Mouse (Mus musculus): ENCODE measurements around the gene March4.

Gene March4

GRCm38 (mm10) chr1:72450790-72451189 is 85.9 kb downstream of the March4 start:
- no peak for DNase-seq (ENCODE audit: low read depth, low spot score)

GRCm38 (mm10) chr1:72449752-72450151 is 87.0 kb downstream of the March4 start:
- DNase-seq (ENCODE audit: low read depth, low spot score): no peak

DNA sequence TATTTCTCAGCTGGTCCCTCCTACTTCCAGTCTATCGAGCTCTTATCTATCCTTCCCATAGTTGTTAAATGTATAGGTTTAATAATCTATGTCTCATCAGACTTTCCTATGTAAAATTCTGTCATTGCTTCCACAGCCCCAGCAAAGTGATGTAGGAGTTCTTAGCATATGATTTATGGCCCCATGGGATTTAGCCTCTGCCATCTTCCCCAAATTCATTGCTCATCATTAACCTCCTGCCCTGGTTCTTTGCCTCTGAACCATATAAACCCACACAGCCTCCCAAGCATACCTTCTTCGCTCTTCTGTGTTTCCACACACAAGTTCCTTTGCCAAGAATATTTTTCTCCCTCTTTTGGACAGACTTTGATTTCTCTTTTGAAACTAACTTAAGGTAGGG is 94.0 kb downstream of the March4 start:
- DNase-seq (ENCODE audit: low read depth, low spot score): no peak

GRCm38 (mm10) chr1:72439146-72439545 is 97.6 kb downstream of the March4 start:
- DNase-seq (ENCODE audit: low read depth, low spot score): no peak

DNA sequence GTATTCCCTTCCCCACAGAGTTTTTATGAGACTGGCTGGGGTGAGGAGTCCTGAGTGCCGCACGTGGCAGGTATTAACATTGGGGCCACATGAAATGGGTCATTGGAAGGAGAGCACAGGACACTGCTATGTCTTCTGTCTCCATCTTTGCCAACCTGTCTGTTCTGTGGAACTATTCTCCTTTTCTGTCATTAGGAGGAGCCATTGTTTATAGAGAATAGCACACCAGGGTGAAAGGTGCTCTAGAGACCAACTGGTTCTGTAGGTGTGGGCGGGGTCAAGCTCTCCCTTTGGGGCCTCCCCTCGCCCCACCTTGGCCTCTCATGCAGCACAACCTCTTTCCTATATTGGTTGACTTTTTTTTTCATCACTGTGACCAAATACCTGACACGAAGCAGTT is 99.8 kb downstream of the March4 start:
- DNase-seq (ENCODE audit: low read depth, low spot score): no peak

- DNase-seq (ENCODE audit: low read depth, low spot score): no peak
Observed at GRCm38 (mm10) chr1:72434510-72434909, 102.2 kb downstream of the March4 start.

DNA sequence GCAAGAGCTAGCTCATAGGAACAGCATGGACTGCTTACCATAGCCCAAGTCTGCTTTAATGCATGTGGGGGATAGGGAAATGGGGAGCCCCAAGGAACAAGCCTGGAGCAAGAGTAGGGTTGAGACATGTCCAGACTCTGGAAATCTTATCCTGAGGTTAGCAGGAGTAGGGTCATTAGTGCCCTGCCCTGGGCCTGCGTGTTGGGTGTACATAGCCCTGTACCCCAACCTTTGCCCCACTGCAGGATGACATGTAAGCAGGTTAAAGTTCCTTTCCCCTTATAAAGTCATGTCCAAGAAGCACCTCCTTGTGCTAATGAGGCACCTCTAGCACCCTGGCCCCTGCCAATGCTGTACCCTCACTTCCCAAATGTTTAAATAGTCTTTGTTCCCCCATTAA is 104.2 kb downstream of the March4 start:
- DNase-seq (ENCODE audit: low read depth, low spot score): no peak

- no peak for DNase-seq (ENCODE audit: low read depth, low spot score)
Observed at GRCm38 (mm10) chr1:72429107-72429807, 107.5 kb downstream of the March4 start.

DNA sequence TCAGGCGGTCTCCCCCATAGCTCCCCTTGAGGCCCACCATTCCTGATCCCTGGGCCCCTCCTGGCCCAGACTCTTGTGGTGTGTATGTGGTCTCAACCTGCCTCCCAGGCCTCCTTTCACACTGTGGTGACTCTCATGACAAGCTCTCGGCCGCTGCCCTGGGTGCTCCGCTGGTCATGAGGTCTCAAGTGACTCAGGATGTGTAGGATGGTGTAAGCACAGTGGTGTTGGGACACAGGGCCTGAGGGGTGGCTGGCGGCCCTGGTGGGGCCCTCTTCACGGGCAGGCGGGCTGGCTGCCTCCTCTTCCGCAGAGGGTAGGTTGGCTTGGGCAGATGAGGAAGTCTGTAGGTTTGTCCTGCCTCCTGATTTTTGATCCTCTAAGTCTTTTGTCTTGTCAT is 108.2 kb downstream of the March4 start:
- DNase-seq (ENCODE audit: low read depth, low spot score): no peak

GRCm38 (mm10) chr1:72426456-72426855 is 110.3 kb downstream of the March4 start:
- no peak for DNase-seq (ENCODE audit: low read depth, low spot score)

DNA sequence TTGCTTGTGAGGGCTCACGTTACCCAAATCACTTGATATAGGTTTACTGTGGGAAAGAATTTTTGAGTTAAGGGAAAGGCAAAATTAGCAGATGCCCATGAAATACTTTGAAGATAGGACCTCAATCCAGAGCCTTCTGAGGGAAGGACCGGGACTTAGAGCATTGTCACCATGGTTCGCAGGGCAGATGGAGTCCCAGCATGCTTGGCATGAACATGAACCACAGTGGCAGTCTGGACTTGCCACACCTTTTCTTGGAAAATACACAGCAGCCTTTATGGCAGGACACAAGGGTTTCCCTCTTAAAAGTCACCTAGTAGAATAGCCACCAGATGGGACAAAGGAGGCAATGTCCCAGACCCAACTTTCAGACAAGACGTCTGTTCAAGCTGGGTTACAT is 114.6 kb downstream of the March4 start:
- DNase-seq (ENCODE audit: low read depth, low spot score): no peak

- no peak for DNase-seq (ENCODE audit: low read depth, low spot score)
Observed at GRCm38 (mm10) chr1:72420220-72420619, 116.5 kb downstream of the March4 start.

DNA sequence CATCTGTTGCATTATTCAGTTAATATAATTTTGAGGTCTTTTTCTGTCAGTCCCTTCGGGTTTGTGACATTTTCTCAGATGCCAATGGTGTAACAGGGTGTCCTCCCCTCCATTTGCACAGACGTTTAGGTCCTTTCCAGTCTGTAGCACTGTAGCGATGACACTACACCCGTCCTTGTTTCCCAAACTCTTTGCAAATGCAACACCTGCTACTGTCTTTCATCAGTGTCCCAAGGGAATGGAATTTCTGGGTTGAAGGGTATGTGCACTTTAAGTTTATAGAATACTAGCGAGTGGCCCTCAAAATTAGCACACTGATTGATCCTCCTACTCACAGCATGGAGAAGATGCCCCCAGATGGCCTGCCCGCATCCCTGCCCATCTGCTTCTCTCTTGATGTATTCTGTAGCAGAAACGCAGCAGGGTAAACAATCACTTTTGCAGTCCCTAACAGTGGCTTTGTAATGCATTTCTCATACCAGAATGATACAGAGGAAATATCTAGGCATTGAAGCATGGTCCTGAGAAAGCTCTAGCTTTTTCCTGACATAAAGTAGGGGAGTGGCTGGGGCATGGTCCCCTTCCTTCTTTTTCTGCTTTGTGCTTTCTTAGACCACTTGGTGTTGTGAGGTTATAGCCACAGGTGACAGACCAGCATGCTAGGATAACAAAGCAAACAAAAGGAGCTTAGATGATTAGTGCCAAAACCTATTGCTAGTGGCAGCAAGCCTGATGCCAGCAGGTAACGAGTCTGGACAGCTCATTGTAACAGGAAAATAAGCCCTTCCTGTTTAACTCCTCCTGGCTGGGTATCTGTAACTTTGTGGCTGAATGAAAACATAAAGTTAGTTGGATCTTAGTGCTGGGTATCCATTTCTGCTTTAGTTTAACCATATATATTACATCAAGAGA is 117.7 kb downstream of the March4 start:
- DNase-seq (ENCODE audit: low read depth, low spot score): no peak

DNA sequence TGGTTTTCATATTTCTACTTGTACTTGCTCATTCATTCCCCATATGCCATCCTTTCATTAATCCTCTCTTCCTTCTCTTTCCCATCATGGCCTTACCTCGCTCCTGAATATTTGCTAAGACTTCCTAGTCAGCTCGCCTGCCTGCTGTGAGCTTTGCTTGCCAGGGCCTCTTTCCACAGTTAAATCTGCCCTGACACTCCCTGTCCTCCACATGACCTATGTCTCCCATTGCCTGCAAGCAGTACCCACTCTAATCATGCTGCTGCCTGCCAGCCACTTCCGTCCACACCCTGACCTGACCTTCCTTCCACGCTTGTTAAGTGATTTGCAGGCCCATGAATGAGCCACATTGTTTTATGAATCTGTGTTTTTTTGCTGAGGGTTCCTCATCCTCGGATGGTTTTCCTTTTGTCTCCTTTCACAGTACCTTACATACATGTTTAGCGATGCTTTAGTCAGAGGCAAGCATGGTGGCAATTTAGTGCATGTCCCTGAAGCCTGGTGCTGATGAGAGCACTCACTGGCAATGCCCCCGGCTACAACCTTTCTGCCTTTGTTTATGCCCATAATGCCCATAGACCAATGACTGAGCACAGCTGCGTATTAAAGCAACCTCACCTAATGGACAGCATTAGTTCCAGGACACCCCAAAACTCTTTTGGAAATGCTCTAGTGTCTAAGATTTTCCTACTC is 122.0 kb downstream of the March4 start:
- DNase-seq (ENCODE audit: low read depth, low spot score): no peak

DNA sequence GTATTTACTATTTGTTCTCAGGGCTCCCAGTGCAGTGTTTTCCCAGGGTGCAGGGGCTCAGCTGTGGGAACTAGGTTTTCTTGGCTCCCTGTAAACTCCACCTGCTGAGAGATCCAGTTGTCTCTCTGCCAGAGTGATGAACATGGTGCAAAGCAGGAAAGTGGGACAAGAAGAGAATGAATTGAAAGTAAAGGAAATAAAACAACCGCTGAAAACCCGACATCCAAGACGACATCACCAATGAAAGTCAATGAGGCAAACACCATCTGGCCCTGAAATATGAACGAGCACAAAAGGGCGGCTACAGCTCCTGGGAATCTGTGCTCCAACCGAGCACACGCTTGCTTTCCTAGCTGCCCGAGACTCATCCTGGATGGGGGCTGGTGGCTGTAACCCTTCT is 122.6 kb downstream of the March4 start:
- DNase-seq (ENCODE audit: low read depth, low spot score): no peak

DNA sequence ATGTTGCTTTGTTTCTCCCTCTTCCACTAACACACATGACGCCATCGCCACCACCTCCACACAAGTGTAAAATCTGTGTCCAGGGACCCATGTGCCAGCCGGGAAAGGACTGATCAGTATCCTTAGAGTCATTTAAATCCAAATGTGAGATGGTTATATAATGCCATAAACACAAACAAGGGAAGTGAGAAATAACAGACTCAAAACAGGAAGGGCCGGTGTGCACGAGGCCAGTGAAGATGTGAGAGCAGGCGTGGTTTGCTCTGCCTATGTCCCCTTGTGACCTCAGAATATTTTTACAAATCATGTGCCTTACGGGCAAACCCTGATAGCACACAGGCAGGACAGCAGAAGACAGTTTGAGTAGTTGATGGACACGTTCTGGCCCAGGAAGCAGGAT is 123.5 kb downstream of the March4 start:
- no peak for DNase-seq (ENCODE audit: low read depth, low spot score)

DNA sequence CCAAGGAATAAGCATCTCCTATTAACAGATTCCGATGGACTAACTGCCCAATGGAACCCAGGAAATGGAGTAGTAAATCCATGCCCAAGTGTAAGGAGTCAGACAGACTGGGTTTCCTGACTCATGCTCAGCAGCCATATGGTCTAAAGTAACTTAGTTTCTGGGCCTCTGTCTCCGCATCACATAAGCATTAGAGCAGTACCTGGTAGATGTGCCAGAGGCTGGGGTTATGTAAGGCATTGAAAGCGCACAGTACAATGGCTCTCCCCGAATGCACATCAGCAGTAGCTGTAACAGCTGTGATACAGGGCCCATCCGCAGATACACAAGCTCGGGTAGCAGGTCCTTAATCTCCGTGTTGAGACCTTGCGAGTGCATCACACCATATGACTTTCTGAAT is 125.6 kb downstream of the March4 start:
- DNase-seq (ENCODE audit: low read depth, low spot score): no peak

DNA sequence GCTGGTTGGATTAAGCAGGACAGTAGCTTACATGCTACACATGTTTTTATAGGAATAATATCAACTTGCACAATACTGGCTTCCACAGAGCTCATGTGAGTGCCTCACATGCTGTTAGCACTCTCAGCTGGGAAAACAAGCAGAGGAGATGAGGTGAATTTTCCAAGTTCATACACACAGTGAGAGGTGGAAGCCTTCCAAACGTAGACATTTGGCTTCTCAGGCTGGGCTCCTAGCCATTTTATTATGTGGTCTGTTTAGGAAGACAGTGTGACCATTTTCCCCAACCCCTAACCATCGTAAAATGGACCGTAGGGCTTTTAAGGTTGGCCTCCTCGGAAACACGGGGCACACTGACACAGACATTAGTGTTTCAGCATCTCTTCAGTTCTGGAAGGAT is 126.8 kb downstream of the March4 start:
- no peak for DNase-seq (ENCODE audit: low read depth, low spot score)

DNA sequence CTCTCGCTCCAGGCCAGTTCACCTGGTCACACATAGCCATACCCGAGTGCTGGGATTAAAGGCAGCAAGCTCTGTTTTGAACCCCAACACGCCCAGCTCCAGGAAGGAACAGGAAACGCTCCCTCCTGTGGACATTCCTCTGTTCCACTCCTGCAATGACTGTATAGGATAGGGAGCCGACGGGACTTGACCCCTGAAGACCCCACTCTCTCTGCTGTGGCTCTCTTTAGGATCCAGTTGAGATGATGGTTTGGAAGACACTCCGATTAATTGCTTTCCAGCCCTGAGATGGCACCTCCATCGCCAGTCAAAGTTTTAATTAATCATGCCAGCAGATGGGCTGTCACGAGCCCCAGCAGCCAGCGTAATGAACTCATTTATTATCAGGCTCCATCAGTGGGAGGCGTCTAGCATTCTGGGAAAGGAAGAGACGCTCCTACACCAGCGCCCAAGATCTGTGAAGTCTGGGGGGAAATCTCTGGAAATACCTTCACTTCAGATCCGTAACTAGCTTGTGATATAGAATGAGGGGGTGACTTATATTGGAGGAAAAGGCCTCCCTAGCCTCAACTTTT is 130.1 kb downstream of the March4 start:
- DNase-seq (ENCODE audit: low read depth, low spot score): no peak

DNA sequence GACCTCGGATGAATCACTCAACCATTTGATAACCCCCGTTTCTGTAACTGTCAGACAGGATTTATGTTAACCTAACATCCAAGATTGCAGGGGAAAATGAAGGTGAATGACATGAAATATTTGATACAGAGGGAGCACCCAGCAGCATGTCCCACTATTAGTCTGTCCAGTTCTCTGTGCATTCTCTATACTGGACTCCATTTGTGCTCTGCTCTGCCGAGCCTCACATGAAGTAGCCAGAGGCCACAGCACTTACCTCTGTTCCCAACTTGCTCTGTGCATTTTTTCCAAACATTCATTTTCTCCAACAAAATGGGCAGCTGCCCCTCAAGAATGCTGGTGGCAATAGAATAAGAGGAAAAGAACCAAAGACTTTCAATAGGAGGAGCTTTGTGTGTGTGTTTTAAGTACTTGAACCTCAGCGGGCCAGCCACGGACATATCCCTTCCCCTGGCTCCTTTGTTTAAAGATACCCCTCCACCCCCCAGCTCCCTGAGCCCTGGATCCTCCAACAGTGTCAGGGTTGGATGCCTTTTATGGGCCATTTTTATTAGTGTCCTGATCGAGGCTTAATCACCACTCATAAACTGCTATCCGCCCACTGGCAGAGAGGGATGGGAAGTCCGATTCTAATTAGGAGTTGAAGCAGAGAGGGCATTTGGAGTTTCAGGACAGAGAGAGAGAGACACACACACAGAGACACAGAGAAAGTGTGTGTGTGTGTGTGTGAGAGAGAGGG is 135.2 kb downstream of the March4 start:
- DNase-seq (ENCODE audit: low read depth, low spot score): no peak

DNA sequence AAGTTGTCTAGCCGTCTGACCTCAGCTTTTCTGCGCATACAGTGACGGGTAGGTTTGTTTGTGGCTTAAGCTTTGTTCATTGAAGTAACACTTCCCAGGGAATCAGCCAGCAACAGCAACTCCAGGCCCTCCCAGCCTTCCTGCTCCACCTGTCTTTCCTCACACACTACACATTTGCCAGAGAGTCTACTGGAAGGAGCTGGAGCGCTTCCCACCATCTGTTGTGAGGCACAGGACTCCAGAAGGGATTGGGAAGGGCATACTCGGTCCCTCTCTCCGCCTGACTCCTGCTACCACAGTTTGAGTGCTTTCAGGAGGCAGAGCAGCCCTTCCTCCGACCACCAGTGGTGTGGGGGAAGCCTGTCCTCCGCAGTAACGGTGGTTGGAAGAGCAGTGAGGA is 136.1 kb downstream of the March4 start:
- no peak for DNase-seq (ENCODE audit: low read depth, low spot score)

All from retina, adult 2 months (tissue).